Comparison of ENCODE assay signal across 26 mouse cellular contexts in genomic region chr11:111059440-111059839, GRCm38 (mm10). TPM values are rescaled to one million over a fixed set of nuclear protein-coding genes. Genes with fewer than 3 reads are reported as not detected.
"Had no signal": no experiment of that assay in that cellular context is flagged by ENCODE, and none has a peak within 500 bp of the region (broad histone marks: within the 10 kb centered on the region; RNA-seq: fewer than 3 reads in every experiment).

No protein-coding gene starts in this region.

- H3K36me3 ChIP-seq: embryonic facial prominence, embryonic 10.5 days; embryonic facial prominence, embryonic 12.5 days; embryonic facial prominence, embryonic 13.5 days; embryonic facial prominence, embryonic 15.5 days; forebrain, embryonic 10.5 days; forebrain, embryonic 12.5 days; forebrain, embryonic 15.5 days had no signal

- H3K4me2 ChIP-seq: embryonic facial prominence, embryonic 12.5 days; embryonic facial prominence, embryonic 13.5 days; embryonic facial prominence, embryonic 15.5 days; forebrain, embryonic 12.5 days; forebrain, embryonic 13.5 days; forebrain, embryonic 15.5 days had no signal

- H3K27me3 ChIP-seq: embryonic facial prominence, embryonic 12.5 days; embryonic facial prominence, embryonic 13.5 days; embryonic facial prominence, embryonic 15.5 days; forebrain, embryonic 12.5 days; forebrain, embryonic 13.5 days; forebrain, embryonic 15.5 days had no signal

- H3K4me3 ChIP-seq: embryonic facial prominence, embryonic 10.5 days; embryonic facial prominence, embryonic 12.5 days; embryonic facial prominence, embryonic 13.5 days; embryonic facial prominence, embryonic 15.5 days; erythroblast, embryonic 14.5 days; forebrain, embryonic 10.5 days; forebrain, embryonic 12.5 days; forebrain, embryonic 13.5 days; forebrain, embryonic 15.5 days; gastrocnemius, adult 2 months; heart, adult 2 months had no signal

- DNase-seq: cerebellum, adult 8-10 months; cerebellum, adult 9-10 months; cerebellum, adult 9-11 months; cerebellum, postnatal 10 days; cerebellum, postnatal 14 days; cerebellum, postnatal 25 days; cerebellum, postnatal 36 days; embryo, embryonic 11 days; forebrain, postnatal 0 days; gastrocnemius, adult 2 months; gastrocnemius, postnatal 10 days; gastrocnemius, postnatal 14 days; gastrocnemius, postnatal 25 days; gastrocnemius, postnatal 36 days; heart, adult 11 months; heart, adult 18-20 months; heart, adult 2 months had no signal

RNA-seq across cellular contexts. Expression of gene Kcnj2, which starts 6.5 kb away (rescaled TPM):
- polyA plus RNA-seq: erythroblast, embryonic 14.5 days had no signal
